Mouse (Mus musculus): ENCODE measurements around the gene Fgf7. TPM values are rescaled to one million over a fixed set of nuclear protein-coding genes. Genes with fewer than 3 reads are reported as not detected.

Gene Fgf7
- polyA plus RNA-seq, 1 experiment from 2014 or later, result 0.18 TPM

DNA sequence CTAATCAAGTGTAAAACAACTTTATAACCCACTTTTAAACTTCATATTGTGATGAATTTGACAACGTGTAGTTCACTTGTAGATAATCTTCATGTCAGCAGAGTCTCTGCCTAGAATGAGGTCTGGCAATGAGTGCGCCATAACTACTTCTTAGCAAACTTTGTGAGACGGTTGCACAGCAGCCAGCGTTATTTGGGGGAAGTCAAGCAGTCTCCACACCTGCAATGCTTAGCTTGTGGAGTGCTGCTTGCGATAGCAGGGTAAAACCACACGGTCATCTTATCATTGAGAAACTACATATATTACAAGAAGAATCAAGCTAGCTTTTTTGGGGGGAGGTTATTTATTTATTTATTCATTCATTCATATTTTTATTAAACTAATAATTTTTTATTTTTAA is 42.0 kb downstream of the Fgf7 start:
- no peak overlapping the region for H3K9ac ChIP-seq (replicated peaks; ENCODE audit: low read length)

DNA sequence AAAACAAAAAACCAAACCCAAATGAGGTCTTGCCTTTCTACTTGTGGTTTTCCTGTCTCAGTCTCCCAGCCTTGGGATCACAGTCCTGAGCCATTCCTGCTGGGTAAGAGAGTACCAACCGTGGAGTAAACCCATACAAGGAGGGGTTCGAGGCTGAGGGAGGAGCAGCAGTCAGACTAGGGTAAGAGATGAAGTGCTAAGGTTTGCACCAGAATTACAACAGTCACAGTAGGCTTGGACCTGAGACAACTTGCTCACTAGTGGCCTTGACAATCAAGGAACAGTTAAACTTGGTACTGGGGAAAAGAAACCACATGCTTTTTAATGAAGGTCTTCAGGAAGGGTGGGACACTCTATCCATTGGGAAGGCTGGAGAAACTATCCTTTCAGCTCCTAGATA is 44.6 kb downstream of the Fgf7 start:
- H3K4me1 ChIP-seq (ENCODE audit: control insufficient read depth, insufficient read depth, low read length), result no peaks in the 10 kb centered on the region
- H3K27me3 ChIP-seq (ENCODE audit: control insufficient read depth, insufficient read depth, low read length), result no peaks in the 10 kb centered on the region
- no peaks in the 10 kb centered on the region for H3K9me3 ChIP-seq (ENCODE audit: control insufficient read depth, low read length)
- H3K4me3 ChIP-seq (replicated peaks; ENCODE audit: low read depth, low read length), result no peak overlapping the region
- no peak for ATAC-seq (ENCODE audit: low FRiP score, low TSS enrichment)
- H3K4me2 ChIP-seq (ENCODE audit: low read length), result no peak overlapping the region
- WGBS, result 62% methylated on average over 2 of the region's 2 CpGs
- no peak overlapping the region for H3K27ac ChIP-seq (replicated peaks; ENCODE audit: low read depth, low read length)
- no peaks in the 10 kb centered on the region for H3K36me3 ChIP-seq (ENCODE audit: control insufficient read depth, insufficient read depth, low read length)
- H3K9ac ChIP-seq (replicated peaks; ENCODE audit: low read length), result no peak overlapping the region
- no peak for DNase-seq

More for the DNA sequence above, 42.0 kb downstream of the Fgf7 start:
- no peak overlapping the region for H3K27ac ChIP-seq (replicated peaks; ENCODE audit: low read depth, low read length)
- 96% methylated on average over 6 of the region's 6 CpGs for WGBS
- no peak for DNase-seq
- H3K4me3 ChIP-seq (replicated peaks; ENCODE audit: low read depth, low read length), result no peak overlapping the region
- H3K36me3 ChIP-seq (ENCODE audit: control insufficient read depth, insufficient read depth, low read length), result no peaks in the 10 kb centered on the region
- ATAC-seq (ENCODE audit: low FRiP score, low TSS enrichment), result no peak
- no peaks in the 10 kb centered on the region for H3K4me1 ChIP-seq (ENCODE audit: control insufficient read depth, insufficient read depth, low read length)
- no peaks in the 10 kb centered on the region for H3K27me3 ChIP-seq (ENCODE audit: control insufficient read depth, insufficient read depth, low read length)
- H3K9me3 ChIP-seq (ENCODE audit: control insufficient read depth, low read length), result no peaks in the 10 kb centered on the region
- no peak overlapping the region for H3K4me2 ChIP-seq (ENCODE audit: low read length)

- DNase-seq (no peak), ATAC-seq (ENCODE audit: low FRiP score, low TSS enrichment) (no peak)
- no peaks in the 10 kb centered on the region for H3K9me3 ChIP-seq (ENCODE audit: control insufficient read depth, low read length)
Observed at GRCm38 (mm10) chr2:126084326-126084725, 49.9 kb downstream of the Fgf7 start.

DNA sequence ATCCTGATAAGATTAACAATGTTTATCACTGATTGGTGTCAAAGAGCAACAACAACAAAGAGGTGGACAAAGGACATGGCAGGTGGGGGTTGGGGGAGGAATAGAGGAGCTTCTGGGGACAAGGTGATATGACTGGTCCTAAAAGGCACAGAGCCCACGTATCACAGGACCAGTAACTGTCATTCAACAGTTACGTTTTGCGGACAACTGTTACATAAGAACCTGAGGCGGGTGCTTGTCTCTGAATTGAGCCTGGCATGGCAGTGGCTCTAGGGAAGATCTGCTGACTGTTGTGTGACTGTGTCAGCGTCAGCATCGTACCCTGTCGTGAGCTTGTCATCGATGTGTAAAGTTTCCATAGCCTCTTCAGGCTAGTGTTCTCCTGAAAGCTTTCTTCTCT is 51.7 kb downstream of the Fgf7 start:
- Histone ChIP-seq H3K9ac (replicated peaks; ENCODE audit: low read length) (no peak overlapping the region), H3K36me3 (ENCODE audit: control insufficient read depth, insufficient read depth, low read length) (no peaks in the 10 kb centered on the region), H3K27me3 (ENCODE audit: control insufficient read depth, insufficient read depth, low read length) (no peaks in the 10 kb centered on the region), H3K4me3 (replicated peaks; ENCODE audit: low read depth, low read length) (no peak overlapping the region), H3K27ac (replicated peaks; ENCODE audit: low read depth, low read length) (no peak overlapping the region), H3K4me1 (ENCODE audit: control insufficient read depth, insufficient read depth, low read length) (no peaks in the 10 kb centered on the region), H3K4me2 (ENCODE audit: low read length) (no peak overlapping the region), H3K9me3 (ENCODE audit: control insufficient read depth, low read length) (no peaks in the 10 kb centered on the region)
- DNase-seq, result no peak
- WGBS, result 81% methylated on average over 8 of the region's 8 CpGs
- ATAC-seq (ENCODE audit: low FRiP score, low TSS enrichment), result no peak

More at GRCm38 (mm10) chr2:126084326-126084725, 49.9 kb downstream of the Fgf7 start:
- no peak overlapping the region for H3K27ac ChIP-seq (replicated peaks; ENCODE audit: low read depth, low read length)
- H3K4me3 ChIP-seq (replicated peaks; ENCODE audit: low read depth, low read length), result no peak overlapping the region
- no peaks in the 10 kb centered on the region for H3K36me3 ChIP-seq (ENCODE audit: control insufficient read depth, insufficient read depth, low read length)
- H3K9ac ChIP-seq (replicated peaks; ENCODE audit: low read length), result no peak overlapping the region
- no peaks in the 10 kb centered on the region for H3K27me3 ChIP-seq (ENCODE audit: control insufficient read depth, insufficient read depth, low read length)
- WGBS, result 92% methylated on average over 3 of the region's 3 CpGs
- no peak overlapping the region for H3K4me2 ChIP-seq (ENCODE audit: low read length)
- H3K4me1 ChIP-seq (ENCODE audit: control insufficient read depth, insufficient read depth, low read length), result no peaks in the 10 kb centered on the region

GRCm38 (mm10) chr2:126090432-126090831 is 56.0 kb downstream of the Fgf7 start:
- Histone ChIP-seq H3K4me2 (ENCODE audit: low read length) (no peak overlapping the region), H3K9ac (replicated peaks; ENCODE audit: low read length) (no peak overlapping the region), H3K4me3 (replicated peaks; ENCODE audit: low read depth, low read length) (no peak overlapping the region), H3K4me1 (ENCODE audit: control insufficient read depth, insufficient read depth, low read length) (no peaks in the 10 kb centered on the region), H3K27ac (replicated peaks; ENCODE audit: low read depth, low read length) (no peak overlapping the region), H3K36me3 (ENCODE audit: control insufficient read depth, insufficient read depth, low read length) (no peaks in the 10 kb centered on the region), H3K27me3 (ENCODE audit: control insufficient read depth, insufficient read depth, low read length) (no peaks in the 10 kb centered on the region), H3K9me3 (ENCODE audit: control insufficient read depth, low read length) (no peaks in the 10 kb centered on the region)
- DNase-seq (no peak), ATAC-seq (ENCODE audit: low FRiP score, low TSS enrichment) (no peak)
- 69% methylated on average over 5 of the region's 5 CpGs for WGBS

DNA sequence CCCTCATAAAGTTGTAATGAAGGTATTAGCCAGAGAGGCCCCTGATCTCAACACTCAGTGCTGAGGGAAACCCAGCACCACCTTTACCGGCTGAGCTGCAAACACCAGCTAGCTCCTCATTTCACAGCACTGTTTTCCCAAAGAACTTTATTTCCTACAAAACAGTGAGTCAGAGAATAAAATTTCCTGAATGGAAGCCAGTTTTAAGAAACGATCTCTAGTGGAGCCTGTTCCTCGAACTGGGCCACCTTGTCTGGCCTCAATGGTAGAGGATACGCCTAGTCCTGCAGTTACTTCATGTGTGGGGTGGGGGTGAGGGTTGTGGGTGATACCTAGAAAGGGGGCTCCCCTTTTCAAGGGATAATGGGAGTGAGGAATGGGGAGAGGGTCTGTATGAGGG is 60.2 kb downstream of the Fgf7 start:
- H3K4me2 ChIP-seq (ENCODE audit: low read length), result no peak overlapping the region
- no peaks in the 10 kb centered on the region for H3K4me1 ChIP-seq (ENCODE audit: control insufficient read depth, insufficient read depth, low read length)
- no peaks in the 10 kb centered on the region for H3K27me3 ChIP-seq (ENCODE audit: control insufficient read depth, insufficient read depth, low read length)
- H3K9ac ChIP-seq (replicated peaks; ENCODE audit: low read length), result no peak overlapping the region
- H3K9me3 ChIP-seq (ENCODE audit: control insufficient read depth, low read length), result no peaks in the 10 kb centered on the region
- no peak overlapping the region for H3K4me3 ChIP-seq (replicated peaks; ENCODE audit: low read depth, low read length)
- WGBS, result 84% methylated on average over 4 of the region's 4 CpGs
- no peaks in the 10 kb centered on the region for H3K36me3 ChIP-seq (ENCODE audit: control insufficient read depth, insufficient read depth, low read length)
- ATAC-seq (ENCODE audit: low FRiP score, low TSS enrichment) (no peak), DNase-seq (no peak)
- H3K27ac ChIP-seq (replicated peaks; ENCODE audit: low read depth, low read length), result no peak overlapping the region

Other genes with a start within 250 kb of the Fgf7 start
- gene Galk2, start 175.5 kb upstream of the Fgf7 start, polyA plus RNA-seq (2014; fragmentation: Nextera tagmentation; extraction: Ambion mirVana), result 28.4 and 29.6 TPM in 2 replicates
- gene Cops2, start 175.5 kb upstream of the Fgf7 start, polyA plus RNA-seq (2014; fragmentation: Nextera tagmentation; extraction: Ambion mirVana), result 68.4 and 82.8 TPM in 2 replicates
- not detected in 2 replicates for gene Fam227b, start 117.3 kb downstream of the Fgf7 start, polyA plus RNA-seq (2014; fragmentation: Nextera tagmentation; extraction: Ambion mirVana)
- 18.9 and 19.4 TPM in 2 replicates for gene Dtwd1, start 117.5 kb downstream of the Fgf7 start, polyA plus RNA-seq (2014; fragmentation: Nextera tagmentation; extraction: Ambion mirVana)
- not detected in 2 replicates for gene Gm17555, start 180.4 kb downstream of the Fgf7 start, polyA plus RNA-seq (2014; fragmentation: Nextera tagmentation; extraction: Ambion mirVana)

All from midbrain, embryonic 14.5 days (tissue).